Mouse (Mus musculus) heart, embryonic 15.5 days (tissue): ENCODE data around the gene Fpgt. TPM values are rescaled to one million over a fixed set of nuclear protein-coding genes. Genes with fewer than 3 reads are reported as not detected.

ENCODE experiments used
- ATAC-seq: fragments of 200-750 bp; cut with Nextera tagmentation; replicated peaks from 2 replicates; pipeline ENCODE4 v1.8.0; 2017; ENCODE audit warnings: low read depth, moderate TSS enrichment; ENCODE audit not compliant: insufficient number of reproducible peaks, insufficient read depth, low FRiP score
- H3K27ac ChIP-seq: fragments of 300-500 bp; sonication (generic); 2 replicates; pipeline ENCODE4 v1.5.1; 2015; ENCODE audit warnings: mild to moderate bottlenecking, inconsistent platforms
- H3K27me3 ChIP-seq: fragments of 300-500 bp; sonication (generic); 2 replicates; pipeline ENCODE4 v1.6.1; 2015; ENCODE audit warnings: inconsistent platforms
- H3K36me3 ChIP-seq: fragments of 300-500 bp; sonication (generic); 2 replicates; pipeline ENCODE4 v1.6.1; 2015; ENCODE audit warnings: mild to moderate bottlenecking, inconsistent platforms
- H3K4me1 ChIP-seq: fragments of 300-500 bp; sonication (generic); replicated peaks from 2 replicates; pipeline ENCODE4 v1.6.1; 2015; ENCODE audit warnings: inconsistent platforms
- H3K4me2 ChIP-seq: fragments of 300-500 bp; sonication (generic); 2 replicates; pipeline ENCODE4 v1.6.1; 2015; ENCODE audit warnings: inconsistent platforms, mild to moderate bottlenecking, moderate library complexity
- H3K4me3 ChIP-seq: fragments of 300-500 bp; sonication (generic); 2 replicates; pipeline ENCODE4 v1.5.1; 2015; ENCODE audit warnings: mild to moderate bottlenecking, inconsistent platforms
- H3K9ac ChIP-seq: fragments of 300-500 bp; sonication (generic); 2 replicates; pipeline ENCODE4 v1.6.1; 2015; ENCODE audit warnings: mild to moderate bottlenecking, inconsistent platforms
- H3K9me3 ChIP-seq: fragments of 300-500 bp; sonication (generic); replicated peaks from 2 replicates; pipeline ENCODE4 v1.6.1; 2016; ENCODE audit warnings: inconsistent platforms
- WGBS: fragments of 180-500 bp; shearing (Covaris S2); methylation state at CpG from one replicate; pipeline ENCODE4 v1.1.7; 2015; ENCODE audit warnings: mixed read lengths; 5-methylcytosine and 5-hydroxymethylcytosine counted together
- polyA plus RNA-seq: library from polyadenylated mRNA; unstranded; fragments of >200 nt; fragmentation: Nextera tagmentation; extraction: Ambion mirVana; gene quantifications from 2 replicates; pipeline ENCODE4 v1.2.1, GENCODE M21; 2015

Gene Fpgt
- 11.9 and 12.4 TPM in 2 replicates for polyA plus RNA-seq

GRCm38 (mm10) chr3:155093116-155093956 is at the start of gene Fpgt, which contains the start of gene Lrriq3:
TSS of gene Fpgt (minus strand) at chr3:155093403.
TSS of gene Lrriq3 (plus strand) at chr3:155093434.
- Histone ChIP-seq H3K4me2 (peak within 1 kb of the TSS; percentile 71), H3K4me3 (peak within 1 kb of the TSS; percentile 57), H3K27ac (peak within 1 kb of the TSS; percentile 86), H3K9me3 (no peaks in the 10 kb centered on the region), H3K36me3 (0 out of 2 replicates have a peak, but pooled peaks cover 9% of the 10 kb centered on the region), H3K9ac (peak within 1 kb of the TSS; percentile 68), H3K4me1 (no peaks in the 10 kb centered on the region; the same call in 1 of the 2 replicates), H3K27me3 (no peaks in the 10 kb centered on the region)
- peak; percentile 100 for ATAC-seq
- WGBS, result under 1% methylated on average over 47 of the region's 47 CpGs

DNA sequence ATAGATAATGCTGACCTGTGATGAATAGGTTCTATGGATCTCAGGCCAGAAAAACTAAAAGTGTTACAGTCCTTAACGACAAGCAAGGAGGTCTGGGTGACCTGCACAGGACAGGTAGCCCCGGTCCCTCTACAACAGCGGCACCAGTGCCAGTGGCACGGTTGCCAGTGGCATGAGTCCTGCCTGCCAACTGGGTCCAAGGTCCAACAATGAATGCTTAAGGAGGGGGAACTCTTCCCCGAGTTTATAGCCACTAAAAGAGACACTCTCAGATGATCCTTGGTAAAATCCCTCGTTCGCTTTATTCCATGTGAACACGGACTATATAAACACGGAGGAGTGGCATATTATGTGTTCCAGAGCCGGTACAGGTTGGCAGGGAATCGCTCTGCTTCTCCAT is 47.8 kb upstream of the Fpgt start:
- Histone ChIP-seq H3K9me3 (no peaks in the 10 kb centered on the region), H3K4me3 (no peak overlapping the region), H3K27ac (no peak overlapping the region), H3K4me2 (no peak overlapping the region), H3K4me1 (no peaks in the 10 kb centered on the region), H3K36me3 (no peaks in the 10 kb centered on the region), H3K27me3 (no peaks in the 10 kb centered on the region), H3K9ac (no peak overlapping the region)
- no peak for ATAC-seq
- WGBS, result 82% methylated on average over 11 of the region's 11 CpGs

GRCm38 (mm10) chr3:155137737-155138136 is 44.5 kb upstream of the Fpgt start:
- no peaks in the 10 kb centered on the region for H3K4me1 ChIP-seq
- H3K27ac ChIP-seq, result no peak overlapping the region
- H3K27me3 ChIP-seq, result no peaks in the 10 kb centered on the region
- no peak overlapping the region for H3K4me3 ChIP-seq
- H3K4me2 ChIP-seq, result no peak overlapping the region
- no peak for ATAC-seq
- H3K36me3 ChIP-seq, result no peaks in the 10 kb centered on the region
- H3K9me3 ChIP-seq, result no peaks in the 10 kb centered on the region
- no peak overlapping the region for H3K9ac ChIP-seq
- WGBS, result 77% methylated on average over 5 of the region's 5 CpGs

DNA sequence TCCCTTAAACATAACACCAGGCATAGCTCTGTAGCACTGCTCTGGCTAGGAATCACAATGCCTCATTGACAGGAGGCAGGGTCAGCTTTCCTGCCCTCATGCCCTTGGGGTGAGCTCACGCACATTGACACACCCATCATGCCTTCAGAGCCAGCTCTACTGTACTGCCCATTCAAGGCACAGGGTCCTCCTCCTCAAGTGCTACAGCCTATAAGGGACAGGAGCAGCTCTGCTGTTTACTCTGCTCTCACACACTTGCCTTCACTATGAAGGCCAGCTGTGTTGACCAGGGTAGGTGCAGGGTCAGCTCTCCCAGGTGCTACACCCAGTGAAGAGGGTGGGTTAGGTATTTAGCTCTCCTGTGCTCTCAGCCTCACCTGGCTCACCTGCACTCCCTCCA is 12.8 kb upstream of the Fpgt start:
- H3K4me1 ChIP-seq, result no peaks in the 10 kb centered on the region
- H3K4me3 ChIP-seq, result no peak overlapping the region
- no peak overlapping the region for H3K4me2 ChIP-seq
- no peak for ATAC-seq
- H3K27me3 ChIP-seq, result peaks cover 7% of the 10 kb centered on the region
- H3K9ac ChIP-seq, result no peak overlapping the region
- no peaks in the 10 kb centered on the region for H3K36me3 ChIP-seq
- no peaks in the 10 kb centered on the region for H3K9me3 ChIP-seq
- H3K27ac ChIP-seq, result no peak overlapping the region
- 31% methylated on average over 1 of the region's 1 CpGs for WGBS

- Histone ChIP-seq H3K36me3 (no peaks in the 10 kb centered on the region), H3K9me3 (no peaks in the 10 kb centered on the region), H3K4me2 (no peak overlapping the region), H3K27me3 (no peaks in the 10 kb centered on the region), H3K27ac (no peak overlapping the region), H3K9ac (no peak overlapping the region), H3K4me3 (no peak overlapping the region), H3K4me1 (no peaks in the 10 kb centered on the region)
- WGBS, result 61% methylated on average over 1 of the region's 1 CpGs
- no peak for ATAC-seq
Measured at GRCm38 (mm10) chr3:155099266-155099665, 6.1 kb upstream of the Fpgt start.

DNA sequence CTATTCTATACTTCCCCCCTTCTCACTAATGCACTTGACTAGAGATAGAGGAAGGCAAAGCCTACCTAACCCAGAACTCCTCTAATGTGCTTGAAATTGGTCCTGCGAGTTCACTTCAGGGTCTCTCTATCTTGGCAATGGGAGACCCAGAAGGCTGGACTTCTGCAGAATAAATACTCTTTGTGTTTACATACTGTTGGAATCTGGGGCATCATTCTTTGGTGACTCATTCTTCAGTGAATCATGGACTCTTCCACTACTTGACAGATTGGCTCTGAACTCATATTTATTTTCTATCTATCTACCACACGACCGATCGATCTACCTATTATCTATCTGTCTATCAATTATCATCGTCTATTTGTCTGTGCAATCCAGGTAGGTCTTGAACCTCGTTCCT is 1.1 kb downstream of the Fpgt start:
- 91% methylated on average over 6 of the region's 6 CpGs for whole genome bisulfite sequencing
- no peaks in the 10 kb centered on the region for H3K9me3 ChIP-seq
- H3K27me3 ChIP-seq, result no peaks in the 10 kb centered on the region
- peak overlapping the region; percentile 57; the same call in 1 of the 2 replicates for H3K4me3 ChIP-seq
- H3K36me3 ChIP-seq, result peaks cover 17% of the 10 kb centered on the region
- no peaks in the 10 kb centered on the region; the same call in 1 of the 2 replicates for H3K4me1 ChIP-seq
- H3K9ac ChIP-seq, result no peak overlapping the region
- H3K27ac ChIP-seq, result no peak overlapping the region
- H3K4me2 ChIP-seq, result peak overlapping the region; percentile 71
- ATAC-seq, result no peak

DNA sequence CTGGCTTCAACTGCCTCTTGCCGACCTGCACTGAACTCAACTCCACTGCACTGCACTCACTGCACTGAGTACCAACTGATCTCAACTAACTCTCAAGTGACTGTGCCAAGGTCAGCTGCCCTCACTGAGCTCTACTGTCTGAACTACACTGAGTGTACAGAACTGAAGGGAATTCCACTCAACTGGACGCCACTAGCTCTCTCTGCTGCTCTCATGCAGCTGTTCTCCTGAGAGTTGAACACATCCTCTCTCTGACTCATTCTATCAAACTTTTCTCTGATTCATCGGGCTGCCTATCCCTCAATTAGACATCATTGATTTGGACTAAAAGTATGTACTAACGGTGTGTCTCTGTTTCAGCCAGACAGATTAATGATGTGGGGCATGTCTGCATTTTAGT is 15.3 kb downstream of the Fpgt start:
- H3K36me3 ChIP-seq, result no peaks in the 10 kb centered on the region
- no peaks in the 10 kb centered on the region for H3K9me3 ChIP-seq
- no peaks in the 10 kb centered on the region for H3K4me1 ChIP-seq
- H3K4me2 ChIP-seq, result no peak overlapping the region
- WGBS, result 76% methylated on average over 4 of the region's 4 CpGs
- H3K27me3 ChIP-seq, result no peaks in the 10 kb centered on the region
- H3K9ac ChIP-seq, result no peak overlapping the region
- H3K27ac ChIP-seq, result no peak overlapping the region
- no peak for ATAC-seq
- H3K4me3 ChIP-seq, result no peak overlapping the region

GRCm38 (mm10) chr3:155059449-155059822 is 33.8 kb downstream of the Fpgt start:
- ATAC-seq, result no peak
- Histone ChIP-seq H3K9ac (no peak overlapping the region), H3K36me3 (no peaks in the 10 kb centered on the region), H3K27ac (no peak overlapping the region), H3K4me3 (no peak overlapping the region), H3K27me3 (no peaks in the 10 kb centered on the region), H3K4me2 (no peak overlapping the region), H3K4me1 (peaks cover 4% of the 10 kb centered on the region), H3K9me3 (no peaks in the 10 kb centered on the region)

DNA sequence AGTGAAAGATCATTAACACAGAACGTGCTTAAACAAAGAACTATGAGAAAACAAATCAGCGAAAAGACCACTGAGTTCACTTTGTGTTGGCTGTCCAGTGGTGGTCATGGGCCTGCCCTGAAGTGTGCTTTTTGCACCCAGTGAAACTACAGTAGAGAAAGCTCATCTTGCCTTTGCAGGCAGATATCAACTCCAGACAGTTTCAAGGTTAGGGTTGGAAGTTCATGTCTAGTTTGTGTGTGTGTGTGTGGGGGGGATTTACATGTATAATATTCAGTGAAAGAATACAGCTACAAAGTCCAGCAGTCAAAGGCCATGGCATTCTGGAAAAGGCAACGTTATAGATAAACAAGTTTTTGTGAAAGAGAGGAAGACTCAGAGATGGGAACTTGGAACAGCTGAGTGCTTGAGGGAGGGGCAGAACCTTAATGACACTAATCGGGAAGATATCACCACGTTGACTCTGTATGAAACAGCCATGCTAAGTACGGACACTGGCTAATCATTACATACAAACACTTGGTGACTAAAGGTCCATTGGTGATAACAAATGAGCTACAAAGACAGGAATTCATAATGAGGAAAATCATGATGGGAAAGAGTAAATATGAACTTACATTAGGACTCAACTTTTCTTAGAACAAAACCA is 34.3 kb downstream of the Fpgt start:
- 75% methylated on average over 6 of the region's 6 CpGs for WGBS
- Histone ChIP-seq H3K36me3 (no peaks in the 10 kb centered on the region), H3K4me2 (no peak overlapping the region), H3K4me3 (no peak overlapping the region), H3K9ac (no peak overlapping the region), H3K27ac (no peak overlapping the region), H3K9me3 (no peaks in the 10 kb centered on the region), H3K27me3 (no peaks in the 10 kb centered on the region), H3K4me1 (peaks cover 4% of the 10 kb centered on the region)
- no peak for ATAC-seq

- Histone ChIP-seq H3K9me3 (no peaks in the 10 kb centered on the region), H3K27ac (no peak overlapping the region), H3K36me3 (no peaks in the 10 kb centered on the region), H3K4me2 (no peak overlapping the region), H3K4me3 (no peak overlapping the region), H3K4me1 (peaks cover 4% of the 10 kb centered on the region), H3K27me3 (no peaks in the 10 kb centered on the region), H3K9ac (no peak overlapping the region)
- no peak for ATAC-seq
Measured at GRCm38 (mm10) chr3:155057566-155057965, 35.6 kb downstream of the Fpgt start.

DNA sequence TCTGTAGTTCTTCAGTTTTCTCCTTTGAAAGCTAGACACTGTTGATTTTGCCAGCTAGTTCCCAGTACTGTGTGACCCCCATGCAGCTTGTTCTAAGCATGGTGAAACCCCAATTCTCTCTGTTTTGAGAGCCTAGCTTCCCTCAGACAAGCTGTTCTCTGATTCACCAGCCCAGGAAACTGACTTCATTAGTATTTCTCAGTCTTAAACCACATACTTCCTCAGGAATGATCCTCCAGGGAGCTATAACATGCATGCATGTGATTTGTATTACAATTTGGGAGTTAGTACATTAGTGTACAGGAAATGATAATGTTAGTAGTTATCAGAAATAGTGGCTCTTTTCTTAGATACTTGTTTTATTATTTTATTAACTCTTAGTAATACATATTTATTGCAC is 36.6 kb downstream of the Fpgt start:
- H3K9me3 ChIP-seq, result no peaks in the 10 kb centered on the region
- no peak overlapping the region for H3K4me3 ChIP-seq
- H3K9ac ChIP-seq, result no peak overlapping the region
- peak overlapping the region; percentile 93 for H3K27ac ChIP-seq
- H3K27me3 ChIP-seq, result no peaks in the 10 kb centered on the region
- peaks cover 4% of the 10 kb centered on the region for H3K4me1 ChIP-seq
- no peak overlapping the region for H3K4me2 ChIP-seq
- ATAC-seq, result no peak
- no peaks in the 10 kb centered on the region for H3K36me3 ChIP-seq
